Mouse (Mus musculus) myocyte (in vitro differentiated cells): ENCODE measurements around the gene Srsf10. TPM values are rescaled to one million over a fixed set of nuclear protein-coding genes. Genes with fewer than 3 reads are reported as not detected.

Experiments used
- H3K27me3 ChIP-seq: one replicate; pipeline ENCODE4 v1.6.1; 2011; ENCODE audit not compliant: control insufficient read depth, insufficient read depth, insufficient read length
- H3K36me3 ChIP-seq: one replicate; pipeline ENCODE4 v1.6.1; 2011; ENCODE audit not compliant: control insufficient read depth, insufficient read depth
- H3K4me2 ChIP-seq: one replicate; pipeline ENCODE4 v1.6.1; 2011; ENCODE audit warnings: low read depth, control low read depth
- H3K4me3 ChIP-seq: one replicate; pipeline ENCODE4 v1.5.1; 2011; ENCODE audit warnings: mild to moderate bottlenecking, control low read depth, moderate library complexity
- H3K79me2 ChIP-seq: one replicate; pipeline ENCODE4 v1.6.1; 2011; ENCODE audit not compliant: control insufficient read depth, insufficient read depth
- H3ac ChIP-seq: one replicate; pipeline ENCODE4 v1.6.1; 2011; ENCODE audit not compliant: control insufficient read depth, insufficient read length
- CEBPB ChIP-seq: IDR thresholded peaks from 2 replicates; pipeline ENCODE4 v1.6.1; 2011; ENCODE audit warnings: mild to moderate bottlenecking, moderate library complexity; ENCODE audit not compliant: poor library complexity, insufficient read depth, severe bottlenecking
- E2F4 ChIP-seq: IDR thresholded peaks from one replicate; pipeline ENCODE4 v1.6.1; 2011; ENCODE audit warnings: mild to moderate bottlenecking, control low read depth, moderate library complexity; ENCODE audit not compliant: insufficient read depth
- MAX ChIP-seq: IDR thresholded peaks from one replicate; pipeline ENCODE4 v1.6.1; 2011; ENCODE audit warnings: low read depth, mild to moderate bottlenecking, control low read depth
- MYOD1 ChIP-seq, 3 experiments: IDR thresholded peaks; one replicate each; pipeline ENCODE4 v1.6.1; 2011; ENCODE audit warnings: control low read depth in 2 of 3, low read depth in 2 of 3, mild to moderate bottlenecking in 2 of 3, moderate library complexity in 1 of 3; ENCODE audit not compliant: insufficient read length in 2 of 3, control insufficient read depth in 1 of 3
- MYOG ChIP-seq, 3 experiments: IDR thresholded peaks; one replicate each; pipeline ENCODE4 v1.6.1; 2011; ENCODE audit warnings: control low read depth in 2 of 3, low read depth in 2 of 3, mild to moderate bottlenecking in 2 of 3; ENCODE audit not compliant: insufficient read length in 2 of 3, control insufficient read depth in 1 of 3, insufficient read depth in 1 of 3
- POLR2A ChIP-seq: IDR thresholded peaks from one replicate; pipeline ENCODE4 v1.6.1; 2011; ENCODE audit warnings: low read depth, mild to moderate bottlenecking, control low read depth, moderate library complexity; ENCODE audit not compliant: insufficient read length
- POLR2AphosphoS2 ChIP-seq: IDR thresholded peaks from one replicate; pipeline ENCODE4 v1.6.1; 2011; ENCODE audit warnings: low read depth, control low read depth; ENCODE audit not compliant: insufficient read length
- REST ChIP-seq: IDR thresholded peaks from one replicate; pipeline ENCODE4 v1.6.1; 2011; ENCODE audit warnings: mild to moderate bottlenecking, control low read depth, moderate library complexity; ENCODE audit not compliant: insufficient read depth, insufficient read length
- SRF ChIP-seq: IDR thresholded peaks from one replicate; pipeline ENCODE4 v1.6.1; 2011; ENCODE audit warnings: low read depth; ENCODE audit not compliant: control insufficient read depth, insufficient read length
- TCF12 ChIP-seq: IDR thresholded peaks from one replicate; pipeline ENCODE4 v1.6.1; 2011; ENCODE audit warnings: mild to moderate bottlenecking, control low read depth; ENCODE audit not compliant: poor library complexity, insufficient read depth, severe bottlenecking
- TCF3 ChIP-seq: IDR thresholded peaks from one replicate; pipeline ENCODE4 v1.6.1; 2011; ENCODE audit warnings: low read depth, control low read depth; ENCODE audit not compliant: insufficient read length
- USF1 ChIP-seq: IDR thresholded peaks from one replicate; pipeline ENCODE4 v1.6.1; 2011; ENCODE audit warnings: low read depth, mild to moderate bottlenecking, control low read depth, moderate library complexity
- polyA plus RNA-seq: library from polyadenylated mRNA; unstranded; fragments of >200 nt; fragmentation: generic; extraction: Trizol; gene quantifications from one replicate; pipeline ENCODE4 v1.2.1, GENCODE M21; 2012; ENCODE audit warnings: missing spikeins

The Srsf10 gene
- polyA plus RNA-seq, 1 experiment = 22.3 TPM

- H3K4me2 ChIP-seq = no peak overlapping the region
- no peaks in the 10 kb centered on the region for H3K79me2 ChIP-seq
- no peaks in the 10 kb centered on the region for H3K36me3 ChIP-seq
- TF ChIP-seq POLR2A = no peak
- TF ChIP-seq MAX = no peak
- no peak for TF ChIP-seq TCF12
- TF ChIP-seq REST = no peak
- TF ChIP-seq SRF = no peak
- no peak for TF ChIP-seq CEBPB
- no peak for TF ChIP-seq MYOD1 (IDR thresholded peaks at IDR 0.05; ENCODE audit: control insufficient read depth in 1 of 3, insufficient read length in 2 of 3, low read depth in 2 of 3)
- TF ChIP-seq USF1 = no peak
- H3ac ChIP-seq = no peak overlapping the region
- H3K4me3 ChIP-seq = no peak overlapping the region
- peaks cover 11% of the 10 kb centered on the region for H3K27me3 ChIP-seq
These were observed 30.1 kb downstream of the Srsf10 start for GRCm38 (mm10) chr4:135885676-135886075.

- Histone ChIP-seq H3K79me2 (no peaks in the 10 kb centered on the region), H3K36me3 (no peaks in the 10 kb centered on the region), H3K27me3 (peaks cover 11% of the 10 kb centered on the region), H3K4me3 (no peak overlapping the region), H3ac (no peak overlapping the region), H3K4me2 (no peak overlapping the region)
- TF ChIP-seq SRF = no peak
- TF ChIP-seq CEBPB = no peak
- no peak for TF ChIP-seq REST
- no peak for TF ChIP-seq TCF12
- TF ChIP-seq TCF3 = no peak
- no peak for TF ChIP-seq E2F4
- TF ChIP-seq USF1 = no peak
- no peak for TF ChIP-seq POLR2AphosphoS2
- TF ChIP-seq MYOG (IDR thresholded peaks at IDR 0.05; ENCODE audit: control insufficient read depth in 1 of 3, insufficient read depth in 1 of 3, insufficient read length in 2 of 3, low read depth in 2 of 3) = no peak
- no peak for TF ChIP-seq MYOD1 (IDR thresholded peaks at IDR 0.05; ENCODE audit: control insufficient read depth in 1 of 3, insufficient read length in 2 of 3, low read depth in 2 of 3)
- no peak for TF ChIP-seq MAX
These were observed 30.6 kb downstream of the Srsf10 start for GRCm38 (mm10) chr4:135886184-135886583.

GRCm38 (mm10) chr4:135888448-135889057 is 33.0 kb downstream of the Srsf10 start:
- H3K27me3 ChIP-seq = no peaks in the 10 kb centered on the region
- H3K36me3 ChIP-seq = no peaks in the 10 kb centered on the region
- no peaks in the 10 kb centered on the region for H3K79me2 ChIP-seq
- H3K4me3 ChIP-seq = no peak overlapping the region
- no peak overlapping the region for H3K4me2 ChIP-seq
- no peak overlapping the region for H3ac ChIP-seq
- TF ChIP-seq POLR2A (no peak), TCF3 (no peak), MAX (no peak), USF1 (no peak), SRF (no peak), MYOG (IDR thresholded peaks at IDR 0.05; ENCODE audit: control insufficient read depth in 1 of 3, insufficient read depth in 1 of 3, insufficient read length in 2 of 3, low read depth in 2 of 3) (no peak), E2F4 (no peak), CEBPB (no peak), MYOD1 (IDR thresholded peaks at IDR 0.05; ENCODE audit: control insufficient read depth in 1 of 3, insufficient read length in 2 of 3, low read depth in 2 of 3) (no peak), TCF12 (no peak), POLR2AphosphoS2 (no peak), REST (no peak)

GRCm38 (mm10) chr4:135889146-135889883 is 33.8 kb downstream of the Srsf10 start:
- Histone ChIP-seq H3K36me3 (no peaks in the 10 kb centered on the region), H3K4me2 (no peak overlapping the region), H3K79me2 (no peaks in the 10 kb centered on the region), H3ac (no peak overlapping the region), H3K4me3 (no peak overlapping the region), H3K27me3 (peaks cover 4% of the 10 kb centered on the region)
- TF ChIP-seq REST (no peak), POLR2A (no peak), TCF3 (no peak), CEBPB (no peak), MAX (no peak), E2F4 (no peak), TCF12 (no peak)

- Histone ChIP-seq H3K79me2 (no peaks in the 10 kb centered on the region), H3K36me3 (no peaks in the 10 kb centered on the region)
- no peak for TF ChIP-seq TCF3
- no peak for TF ChIP-seq POLR2AphosphoS2
- no peak for TF ChIP-seq E2F4
- TF ChIP-seq MYOD1 (IDR thresholded peaks at IDR 0.05; ENCODE audit: control insufficient read depth in 1 of 3, insufficient read length in 2 of 3, low read depth in 2 of 3) = no peak
- no peak for TF ChIP-seq POLR2A
These were observed 34.3 kb downstream of the Srsf10 start for GRCm38 (mm10) chr4:135889884-135890283.

More at GRCm38 (mm10) chr4:135889884-135890283, 34.3 kb downstream of the Srsf10 start:
- Histone ChIP-seq H3ac (no peak overlapping the region), H3K4me2 (no peak overlapping the region), H3K27me3 (peaks cover 9% of the 10 kb centered on the region), H3K4me3 (no peak overlapping the region)
